Mouse (Mus musculus) liver, embryonic 11.5 days (tissue): ENCODE results near the gene Oas1c. TPM values are rescaled to one million over a fixed set of nuclear protein-coding genes. Genes with fewer than 3 reads are reported as not detected.

Experiments used
- microRNA-seq: library from miRNA; unstranded; fragments of <30 nt; microRNA quantifications from one replicate; pipeline ENCODE4, GENCODE M21; 2017; ENCODE audit warnings: borderline number of aligned reads
- polyA plus RNA-seq: library from polyadenylated mRNA; unstranded; fragments of >200 nt; fragmentation: Nextera tagmentation; extraction: Ambion mirVana; gene quantifications from 2 replicates; pipeline ENCODE4 v1.2.1, GENCODE M21; 2014

Gene Oas1c
- polyA plus RNA-seq, 1 experiment from 2014 or later: 0.19 TPM

Small RNAs within 50 kb of the gene (microRNA-seq; reads per million reads assigned to microRNA genes)
- not detected for gene Gm22907

Other genes starting within 250 kb of the Oas1c start
- 27.4 and 29.7 TPM in 2 replicates for gene Tpcn1, start 223.8 kb downstream of the Oas1c start, polyA plus RNA-seq
- gene Iqcd, start 223.5 kb downstream of the Oas1c start, polyA plus RNA-seq: 1.3 and 1.5 TPM in 2 replicates
- 9.0 and 13.1 TPM in 2 replicates for gene Rita1, start 199.9 kb downstream of the Oas1c start, polyA plus RNA-seq
- gene Ddx54, start 199.8 kb downstream of the Oas1c start, polyA plus RNA-seq: 46.7 and 47.0 TPM in 2 replicates
- gene Cfap73, start 178.3 kb downstream of the Oas1c start, polyA plus RNA-seq: not detected in 2 replicates
- gene Rasal1, start 163.7 kb downstream of the Oas1c start, polyA plus RNA-seq: 0.25 and 0.32 TPM in 2 replicates
- 0.23 and 1.1 TPM in 2 replicates for gene Dtx1, start 100.6 kb downstream of the Oas1c start, polyA plus RNA-seq
- 0.23 and 0.29 TPM in 2 replicates for gene Oas2, start 62.7 kb downstream of the Oas1c start, polyA plus RNA-seq
- gene Oas3, start 34.9 kb downstream of the Oas1c start, polyA plus RNA-seq: 0.04 and 0.08 TPM in 2 replicates
- gene Oas1e, start 17.0 kb downstream of the Oas1c start, polyA plus RNA-seq: not detected in 2 replicates
- gene Oas1f, start 34.9 kb upstream of the Oas1c start, polyA plus RNA-seq: not detected in 2 replicates
- not detected in 2 replicates for gene Oas1h, start 48.9 kb upstream of the Oas1c start, polyA plus RNA-seq
- gene Oas1g, start 75.1 kb upstream of the Oas1c start, polyA plus RNA-seq: 0.23 and 0.39 TPM in 2 replicates
- gene Oas1a, start 95.0 kb upstream of the Oas1c start, polyA plus RNA-seq: 1.3 and 1.6 TPM in 2 replicates
- gene Oas1d, start 102.0 kb upstream of the Oas1c start, polyA plus RNA-seq: not detected in 2 replicates
- gene Rph3a, start 197.6 kb upstream of the Oas1c start, polyA plus RNA-seq: not detected in 2 replicates